Mouse (Mus musculus): ENCODE data around the gene Lekr1. TPM values are rescaled to one million over a fixed set of nuclear protein-coding genes. Genes with fewer than 3 reads are reported as not detected.

Lekr1 gene
- polyA plus RNA-seq, 1 experiment from 2014 or later = 7.0 TPM

DNA sequence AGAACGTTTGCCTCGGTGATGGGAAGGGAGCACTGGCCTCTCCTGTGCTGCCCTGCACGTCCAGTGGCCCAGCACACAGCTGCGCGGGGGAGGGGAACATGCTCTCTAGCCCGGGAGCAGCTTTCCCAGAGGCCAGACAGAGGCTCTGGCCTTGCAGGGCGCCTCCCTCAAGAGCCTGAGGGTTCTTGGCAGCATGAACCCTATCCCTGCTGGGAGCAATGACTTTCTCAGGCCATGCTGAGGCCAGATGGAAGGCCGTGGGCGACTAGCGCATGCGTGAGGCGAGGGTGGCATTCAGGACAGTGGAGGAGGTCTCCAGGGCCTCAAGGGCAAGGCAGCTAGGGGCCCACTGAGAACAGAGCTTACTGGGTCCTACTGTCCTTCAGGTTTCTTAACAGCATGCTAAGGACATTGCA is 205.2 kb downstream of the Lekr1 start:
- Histone ChIP-seq H3K27ac (replicated peaks; ENCODE audit: low read depth, low read length) (peak overlapping the region; percentile 28; the same call in 1 of the 2 replicates), H3K36me3 (ENCODE audit: control insufficient read depth, insufficient read depth, low read length) (no peaks in the 10 kb centered on the region), H3K4me1 (ENCODE audit: control insufficient read depth, insufficient read depth, low read length) (peaks cover 10% of the 10 kb centered on the region), H3K4me3 (replicated peaks; ENCODE audit: low read depth, low read length) (no peak overlapping the region), H3K4me2 (ENCODE audit: low read length) (0 out of 2 replicates have a peak overlapping the region, but pooled peaks have one; percentile 15), H3K9ac (replicated peaks; ENCODE audit: low read length) (0 out of 2 replicates have a peak overlapping the region, but pooled peaks have one; percentile 23), H3K27me3 (ENCODE audit: control insufficient read depth, insufficient read depth, low read length) (no peaks in the 10 kb centered on the region; the same call in 1 of the 2 replicates), H3K9me3 (ENCODE audit: control insufficient read depth, low read length) (no peaks in the 10 kb centered on the region)
- 5% methylated on average over 12 of the region's 12 CpGs for WGBS
- ATAC-seq (ENCODE audit: low FRiP score, low TSS enrichment) (peak; percentile 68), DNase-seq (peak; percentile 59)

GRCm38 (mm10) chr3:65871609-65872272 is 205.7 kb downstream of the Lekr1 start:
- Histone ChIP-seq H3K4me1 (ENCODE audit: control insufficient read depth, insufficient read depth, low read length) (peaks cover 10% of the 10 kb centered on the region), H3K9me3 (ENCODE audit: control insufficient read depth, low read length) (no peaks in the 10 kb centered on the region), H3K36me3 (ENCODE audit: control insufficient read depth, insufficient read depth, low read length) (no peaks in the 10 kb centered on the region), H3K27ac (replicated peaks; ENCODE audit: low read depth, low read length) (no peak overlapping the region), H3K27me3 (ENCODE audit: control insufficient read depth, insufficient read depth, low read length) (no peaks in the 10 kb centered on the region; the same call in 1 of the 2 replicates), H3K4me3 (replicated peaks; ENCODE audit: low read depth, low read length) (no peak overlapping the region), H3K4me2 (ENCODE audit: low read length) (no peak overlapping the region), H3K9ac (replicated peaks; ENCODE audit: low read length) (no peak overlapping the region)
- 42% methylated on average over 10 of the region's 10 CpGs for WGBS
- no peak for DNase-seq
- ATAC-seq (ENCODE audit: low FRiP score, low TSS enrichment) = no peak

DNA sequence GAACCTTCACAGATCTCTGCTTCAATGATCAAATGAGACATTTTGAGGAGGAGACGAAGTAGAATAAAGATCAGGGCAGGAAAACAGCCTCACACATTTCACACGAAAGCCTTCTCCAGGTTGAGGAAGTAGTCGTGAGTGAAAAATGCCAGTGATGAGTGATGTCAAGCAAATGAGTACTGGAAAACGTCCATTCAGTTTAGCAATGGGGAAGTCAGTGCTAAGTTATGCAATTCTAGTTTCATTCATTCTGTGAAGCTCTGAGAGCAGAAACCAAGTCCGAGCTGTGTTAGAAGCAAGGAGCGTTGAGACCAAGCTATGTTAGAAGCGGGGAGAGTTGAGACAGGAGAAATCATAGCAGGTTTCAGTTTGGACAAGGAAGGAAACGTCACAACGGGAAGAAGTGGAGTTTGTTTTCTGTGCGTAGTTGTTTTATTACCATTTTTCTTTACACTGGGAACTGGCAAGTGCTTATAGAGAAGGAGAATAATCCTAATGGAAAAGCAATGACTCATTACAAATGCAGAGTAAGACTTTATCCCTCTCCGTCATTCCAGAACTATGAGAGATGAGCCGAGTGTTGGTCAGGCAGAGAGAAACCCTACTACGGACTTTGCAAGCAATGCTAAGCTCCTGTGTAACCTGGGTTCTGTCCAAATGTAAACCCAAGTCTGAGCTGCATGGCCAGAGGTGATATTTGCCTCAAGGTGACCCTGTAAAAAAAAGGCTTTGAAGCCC is 207.2 kb downstream of the Lekr1 start:
- Histone ChIP-seq H3K4me2 (ENCODE audit: low read length) (no peak overlapping the region), H3K27me3 (ENCODE audit: control insufficient read depth, insufficient read depth, low read length) (no peaks in the 10 kb centered on the region; the same call in 1 of the 2 replicates), H3K9ac (replicated peaks; ENCODE audit: low read length) (no peak overlapping the region), H3K9me3 (ENCODE audit: control insufficient read depth, low read length) (no peaks in the 10 kb centered on the region), H3K4me1 (ENCODE audit: control insufficient read depth, insufficient read depth, low read length) (peaks cover 10% of the 10 kb centered on the region), H3K36me3 (ENCODE audit: control insufficient read depth, insufficient read depth, low read length) (no peaks in the 10 kb centered on the region), H3K27ac (replicated peaks; ENCODE audit: low read depth, low read length) (no peak overlapping the region), H3K4me3 (replicated peaks; ENCODE audit: low read depth, low read length) (no peak overlapping the region)
- ATAC-seq (ENCODE audit: low FRiP score, low TSS enrichment) (no peak), DNase-seq (no peak)
- WGBS = 87% methylated on average over 13 of the region's 13 CpGs

Small RNA genes within 50 kb of the gene (microRNA-seq; reads per million reads assigned to microRNA genes)
- not detected for gene Mir8120

Other genes with a start within 250 kb of the Lekr1 start
- gene Tiparp, start 137.8 kb upstream of the Lekr1 start, polyA plus RNA-seq (2014; fragmentation: Nextera tagmentation; extraction: Ambion mirVana) = 23.2 and 31.8 TPM in 2 replicates

Measured in midbrain, embryonic 14.5 days (tissue).